Mouse (Mus musculus) forebrain, postnatal 0 days (tissue): Measurements from ENCODE around the gene Tppp3. TPM values are rescaled to one million over a fixed set of nuclear protein-coding genes. Genes with fewer than 3 reads are reported as not detected.

Experiments
- ATAC-seq: fragments of 200-750 bp; cut with Nextera tagmentation; 2 replicates; pipeline ENCODE4 v1.8.0; 2017; ENCODE audit warnings: mild to moderate bottlenecking, moderate library complexity
- DNase-seq: peaks from one replicate; pipeline ENCODE4 v3.0.0-alpha.2; 2015
- H3K27ac ChIP-seq: fragments of 300-500 bp; sonication (generic); 2 replicates; pipeline ENCODE4 v1.5.1; 2014; ENCODE audit warnings: low read depth, mild to moderate bottlenecking, antibody characterized with exemption, low read length, moderate library complexity, mixed read lengths
- H3K27me3 ChIP-seq: fragments of 300-500 bp; sonication (generic); 2 replicates; pipeline ENCODE4 v1.6.1; 2014; ENCODE audit warnings: mild to moderate bottlenecking, low read length, mixed read lengths; ENCODE audit not compliant: insufficient read depth
- H3K36me3 ChIP-seq: fragments of 300-500 bp; sonication (generic); 2 replicates; pipeline ENCODE4 v1.6.1; 2014; ENCODE audit warnings: mild to moderate bottlenecking, moderate library complexity; ENCODE audit not compliant: insufficient read depth
- H3K4me1 ChIP-seq: fragments of 300-500 bp; sonication (generic); 2 replicates; pipeline ENCODE4 v1.6.1; 2014; ENCODE audit warnings: antibody characterized with exemption; ENCODE audit not compliant: insufficient read depth
- H3K4me2 ChIP-seq: fragments of 300-500 bp; sonication (generic); 2 replicates; pipeline ENCODE4 v1.6.1; 2014; ENCODE audit warnings: low read depth, mild to moderate bottlenecking, moderate library complexity
- H3K4me3 ChIP-seq: fragments of 300-500 bp; sonication (generic); 2 replicates; pipeline ENCODE4 v1.5.1; 2014; ENCODE audit warnings: low read depth, low read length, mixed read lengths
- H3K9ac ChIP-seq: fragments of 300-500 bp; sonication (generic); 2 replicates; pipeline ENCODE4 v1.6.1; 2014; ENCODE audit warnings: mild to moderate bottlenecking
- H3K9me3 ChIP-seq: fragments of 300-500 bp; sonication (generic); 2 replicates; pipeline ENCODE4 v1.6.1; 2016; ENCODE audit warnings: low read length
- CTCF ChIP-seq: sonication (generic); IDR thresholded peaks from 2 replicates; pipeline ENCODE4 v1.5.1; 2016; ENCODE audit warnings: antibody characterized with exemption, control low read depth, low read depth
- WGBS: fragments of 180-500 bp; shearing (Covaris S2); extraction: QIAGEN DNeasy Blood & Tissue Kit; methylation state at CpG from one replicate; pipeline ENCODE4 v1.1.7; 2014; 5-methylcytosine and 5-hydroxymethylcytosine counted together
- polyA plus RNA-seq: library from polyadenylated mRNA; unstranded; fragments of >200 nt; fragmentation: Nextera tagmentation; extraction: Ambion mirVana; gene quantifications from 2 replicates; pipeline ENCODE4 v1.2.1, GENCODE M21; 2015
- total RNA-seq: library from RNA; depleted of rRNA; stranded (reverse); fragments of >200 nt; gene quantifications from 2 replicates; pipeline ENCODE4 v1.2.3, GENCODE M21; 2014; rRNA removed

The Tppp3 gene
- total and polyA plus RNA-seq, 2 experiments from 2014 or later, result 66.6 to 106 TPM

- Histone ChIP-seq H3K27me3 (no peaks in the 10 kb centered on the region), H3K27ac (no peak overlapping the region), H3K4me2 (no peak overlapping the region), H3K9ac (no peak overlapping the region), H3K4me3 (no peak overlapping the region), H3K36me3 (no peaks in the 10 kb centered on the region), H3K9me3 (no peaks in the 10 kb centered on the region), H3K4me1 (no peaks in the 10 kb centered on the region)
- TF ChIP-seq CTCF, result no peak
- DNase-seq (no peak), ATAC-seq (no peak)
- WGBS, result 84% methylated on average over 4 of the region's 4 CpGs
These were observed 51.5 kb downstream of the Tppp3 start for GRCm38 (mm10) chr8:105419800-105420199.

GRCm38 (mm10) chr8:105418992-105419391 lies 52.3 kb downstream of the Tppp3 start:
- DNase-seq (no peak), ATAC-seq (no peak)
- Histone ChIP-seq H3K9ac (no peak overlapping the region), H3K27me3 (no peaks in the 10 kb centered on the region), H3K4me3 (no peak overlapping the region), H3K36me3 (no peaks in the 10 kb centered on the region), H3K27ac (no peak overlapping the region), H3K4me2 (no peak overlapping the region), H3K9me3 (no peaks in the 10 kb centered on the region), H3K4me1 (no peaks in the 10 kb centered on the region)
- WGBS, result 74% methylated on average over 2 of the region's 2 CpGs
- no peak for TF ChIP-seq CTCF

Other genes starting within 250 kb of the Tppp3 start
- 37.1 and 40.7 TPM in 2 replicates for gene D230025D16Rik, start 246.4 kb downstream of the Tppp3 start, total RNA-seq
- gene D230025D16Rik, start 246.4 kb downstream of the Tppp3 start, polyA plus RNA-seq, result 22.0 and 25.5 TPM in 2 replicates
- 8.4 and 11.4 TPM in 2 replicates for gene B3gnt9, start 216.4 kb downstream of the Tppp3 start, total RNA-seq
- gene B3gnt9, start 216.4 kb downstream of the Tppp3 start, polyA plus RNA-seq, result 6.6 and 6.8 TPM in 2 replicates
- 14.7 and 23.9 TPM in 2 replicates for gene Tradd, start 206.9 kb downstream of the Tppp3 start, total RNA-seq
- gene Tradd, start 206.9 kb downstream of the Tppp3 start, polyA plus RNA-seq, result 14.0 and 20.9 TPM in 2 replicates
- 0.38 and 1.4 TPM in 2 replicates for gene Fbxl8, start 206.9 kb downstream of the Tppp3 start, total RNA-seq
- 0.85 and 1.1 TPM in 2 replicates for gene Fbxl8, start 206.9 kb downstream of the Tppp3 start, polyA plus RNA-seq
- 0.15 and 0.90 TPM in 2 replicates for gene Hsf4, start 201.7 kb downstream of the Tppp3 start, total RNA-seq
- 0.30 and 0.44 TPM in 2 replicates for gene Hsf4, start 201.7 kb downstream of the Tppp3 start, polyA plus RNA-seq
- gene Nol3, start 195.4 kb downstream of the Tppp3 start, total RNA-seq, result 1.5 and 1.7 TPM in 2 replicates
- 3.0 and 4.3 TPM in 2 replicates for gene Nol3, start 195.4 kb downstream of the Tppp3 start, polyA plus RNA-seq
- 54.2 and 70.9 TPM in 2 replicates for gene 4931428F04Rik, start 181.7 kb downstream of the Tppp3 start, total RNA-seq
- gene 4931428F04Rik, start 181.7 kb downstream of the Tppp3 start, polyA plus RNA-seq, result 124 and 146 TPM in 2 replicates
- 1.8 and 2.7 TPM in 2 replicates for gene Exoc3l, start 175.4 kb downstream of the Tppp3 start, total RNA-seq
- gene Exoc3l, start 175.4 kb downstream of the Tppp3 start, polyA plus RNA-seq, result 7.0 and 7.5 TPM in 2 replicates
- gene E2f4, start 173.9 kb downstream of the Tppp3 start, total RNA-seq, result 26.2 and 36.7 TPM in 2 replicates
- 30.6 and 31.6 TPM in 2 replicates for gene E2f4, start 173.9 kb downstream of the Tppp3 start, polyA plus RNA-seq
- 0.86 and 0.92 TPM in 2 replicates for gene Elmo3, start 165.9 kb downstream of the Tppp3 start, total RNA-seq
- 0.54 and 1.1 TPM in 2 replicates for gene Elmo3, start 165.9 kb downstream of the Tppp3 start, polyA plus RNA-seq
- gene Lrrc29, start 145.2 kb downstream of the Tppp3 start, total RNA-seq, result 1.6 and 3.0 TPM in 2 replicates
- gene Lrrc29, start 145.2 kb downstream of the Tppp3 start, polyA plus RNA-seq, result 1.8 and 2.1 TPM in 2 replicates
- 76.4 and 109 TPM in 2 replicates for gene Tmem208, start 145.2 kb downstream of the Tppp3 start, total RNA-seq
- gene Tmem208, start 145.2 kb downstream of the Tppp3 start, polyA plus RNA-seq, result 126 and 140 TPM in 2 replicates
- gene Fhod1, start 123.6 kb downstream of the Tppp3 start, total RNA-seq, result 1.4 and 2.1 TPM in 2 replicates
- gene Fhod1, start 123.6 kb downstream of the Tppp3 start, polyA plus RNA-seq, result 0.15 and 0.30 TPM in 2 replicates
- 17.5 and 17.8 TPM in 2 replicates for gene Slc9a5, start 122.7 kb downstream of the Tppp3 start, total RNA-seq
- 5.6 and 7.2 TPM in 2 replicates for gene Slc9a5, start 122.7 kb downstream of the Tppp3 start, polyA plus RNA-seq
- gene Plekhg4, start 98.3 kb downstream of the Tppp3 start, total RNA-seq, result 4.2 and 4.5 TPM in 2 replicates
- 0.70 and 0.77 TPM in 2 replicates for gene Plekhg4, start 98.3 kb downstream of the Tppp3 start, polyA plus RNA-seq
- gene Kctd19, start 58.0 kb downstream of the Tppp3 start, total RNA-seq, result 0.10 and 0.15 TPM in 2 replicates
- 0.16 and 0.19 TPM in 2 replicates for gene Kctd19, start 58.0 kb downstream of the Tppp3 start, polyA plus RNA-seq
- gene Lrrc36, start 58.0 kb downstream of the Tppp3 start, total RNA-seq, result 1.7 and 1.8 TPM in 2 replicates
- 0.40 and 1.1 TPM in 2 replicates for gene Lrrc36, start 58.0 kb downstream of the Tppp3 start, polyA plus RNA-seq
- gene Zdhhc1, start 25.4 kb upstream of the Tppp3 start, total RNA-seq, result 22.9 and 30.4 TPM in 2 replicates
- 16.2 and 22.7 TPM in 2 replicates for gene Zdhhc1, start 25.4 kb upstream of the Tppp3 start, polyA plus RNA-seq
- gene Hsd11b2, start 47.2 kb upstream of the Tppp3 start, total RNA-seq, result 0.38 and 0.52 TPM in 2 replicates
- 1.3 and 2.6 TPM in 2 replicates for gene Hsd11b2, start 47.2 kb upstream of the Tppp3 start, polyA plus RNA-seq
- gene Atp6v0d1, start 94.5 kb upstream of the Tppp3 start, total RNA-seq, result 179 TPM in 2 replicates
- gene Atp6v0d1, start 94.5 kb upstream of the Tppp3 start, polyA plus RNA-seq, result 251 and 275 TPM in 2 replicates
- gene Ripor1, start 133.7 kb upstream of the Tppp3 start, total RNA-seq, result 9.2 and 10.6 TPM in 2 replicates
- gene Ripor1, start 133.7 kb upstream of the Tppp3 start, polyA plus RNA-seq, result 37.2 and 37.4 TPM in 2 replicates
- gene Ctcf, start 165.0 kb upstream of the Tppp3 start, total RNA-seq, result 39.5 and 52.5 TPM in 2 replicates
- 67.9 and 86.0 TPM in 2 replicates for gene Ctcf, start 165.0 kb upstream of the Tppp3 start, polyA plus RNA-seq
- gene Agrp, start 165.9 kb upstream of the Tppp3 start, total RNA-seq, result 1.5 TPM in 1 of 2 replicates, not detected in the other
- 0.62 and 0.90 TPM in 2 replicates for gene Agrp, start 165.9 kb upstream of the Tppp3 start, polyA plus RNA-seq
- gene Carmil2, start 214.7 kb upstream of the Tppp3 start, total RNA-seq, result 4.4 and 5.6 TPM in 2 replicates
- 21.5 and 28.0 TPM in 2 replicates for gene Carmil2, start 214.7 kb upstream of the Tppp3 start, polyA plus RNA-seq
- 24.1 and 35.0 TPM in 2 replicates for gene Acd, start 229.6 kb upstream of the Tppp3 start, total RNA-seq
- gene Acd, start 229.6 kb upstream of the Tppp3 start, polyA plus RNA-seq, result 90.0 and 95.7 TPM in 2 replicates
- gene Pard6a, start 229.6 kb upstream of the Tppp3 start, total RNA-seq, result 59.3 and 71.1 TPM in 2 replicates
- 63.8 and 72.5 TPM in 2 replicates for gene Pard6a, start 229.6 kb upstream of the Tppp3 start, polyA plus RNA-seq
- 0.23 TPM in 1 of 2 replicates, not detected in the other for gene 4933405L10Rik, start 236.1 kb upstream of the Tppp3 start, total RNA-seq
- 0.21 and 0.31 TPM in 2 replicates for gene 4933405L10Rik, start 236.1 kb upstream of the Tppp3 start, polyA plus RNA-seq
- gene Enkd1, start 236.7 kb upstream of the Tppp3 start, total RNA-seq, result 10.3 and 10.9 TPM in 2 replicates
- 15.2 and 16.8 TPM in 2 replicates for gene Enkd1, start 236.7 kb upstream of the Tppp3 start, polyA plus RNA-seq